Mouse (Mus musculus): ENCODE results near the gene Cmss1. TPM values are rescaled to one million over a fixed set of nuclear protein-coding genes. Genes with fewer than 3 reads are reported as not detected.
A peak's percentile ranks its signal among the peaks of the same experiment; 100 is the strongest.

Gene Cmss1
- polyA plus RNA-seq, 2 experiments, result 10.9 to 45.3 TPM

- peaks cover 15% of the 10 kb centered on the region for H3K4me1 ChIP-seq (ENCODE audit: control insufficient read depth, insufficient read depth, low read length)
- H3K27me3 ChIP-seq (ENCODE audit: control insufficient read depth, insufficient read depth, low read length), result no peaks in the 10 kb centered on the region
- ATAC-seq (ENCODE audit: low FRiP score, low read depth), result no peak
- H3K36me3 ChIP-seq (ENCODE audit: control insufficient read depth, insufficient read depth, low read length), result no peaks in the 10 kb centered on the region
- no peaks in the 10 kb centered on the region for H3K9me3 ChIP-seq (ENCODE audit: control insufficient read depth, low read length)
- no peak overlapping the region for H3K27ac ChIP-seq (replicated peaks; ENCODE audit: low read depth, low read length)
- no peak overlapping the region for H3K4me3 ChIP-seq (replicated peaks; ENCODE audit: low read length)
- no peak overlapping the region for H3K9ac ChIP-seq (ENCODE audit: low read depth, low read length, severe bottlenecking)
- H3K4me2 ChIP-seq (replicated peaks; ENCODE audit: low read depth, low read length, severe bottlenecking), result no peak overlapping the region
- TF ChIP-seq POLR2A (IDR thresholded peaks at IDR 0.05; ENCODE audit: borderline replicate concordance, extremely low read depth, insufficient read depth, insufficient read length), result no peak
- DNase-seq (ENCODE audit: low spot score), result no peak
These were observed 118.0 kb downstream of the Cmss1 start for GRCm38 (mm10) chr16:57488661-57489060.

GRCm38 (mm10) chr16:57486266-57486665 lies 120.4 kb downstream of the Cmss1 start:
- no peaks in the 10 kb centered on the region for H3K36me3 ChIP-seq (ENCODE audit: control insufficient read depth, insufficient read depth, low read length)
- no peak overlapping the region for H3K4me3 ChIP-seq (replicated peaks; ENCODE audit: low read length)
- ATAC-seq (ENCODE audit: low FRiP score, low read depth) (no peak), DNase-seq (ENCODE audit: low spot score) (no peak)
- H3K9ac ChIP-seq (ENCODE audit: low read depth, low read length, severe bottlenecking), result no peak overlapping the region
- TF ChIP-seq POLR2A (IDR thresholded peaks at IDR 0.05; ENCODE audit: borderline replicate concordance, extremely low read depth, insufficient read depth, insufficient read length), result no peak
- H3K27ac ChIP-seq (replicated peaks; ENCODE audit: low read depth, low read length), result no peak overlapping the region
- no peak overlapping the region for H3K4me2 ChIP-seq (replicated peaks; ENCODE audit: low read depth, low read length, severe bottlenecking)
- no peaks in the 10 kb centered on the region for H3K9me3 ChIP-seq (ENCODE audit: control insufficient read depth, low read length)
- WGBS, result 82% methylated on average over 5 of the region's 5 CpGs
- H3K4me1 ChIP-seq (ENCODE audit: control insufficient read depth, insufficient read depth, low read length), result peaks cover 22% of the 10 kb centered on the region
- H3K27me3 ChIP-seq (ENCODE audit: control insufficient read depth, insufficient read depth, low read length), result no peaks in the 10 kb centered on the region

- Histone ChIP-seq H3K9me3 (ENCODE audit: control insufficient read depth, low read length) (no peaks in the 10 kb centered on the region), H3K27ac (replicated peaks; ENCODE audit: low read depth, low read length) (no peak overlapping the region), H3K4me2 (replicated peaks; ENCODE audit: low read depth, low read length, severe bottlenecking) (no peak overlapping the region), H3K27me3 (ENCODE audit: control insufficient read depth, insufficient read depth, low read length) (no peaks in the 10 kb centered on the region), H3K4me1 (ENCODE audit: control insufficient read depth, insufficient read depth, low read length) (peaks cover 22% of the 10 kb centered on the region), H3K9ac (ENCODE audit: low read depth, low read length, severe bottlenecking) (no peak overlapping the region), H3K4me3 (replicated peaks; ENCODE audit: low read length) (no peak overlapping the region), H3K36me3 (ENCODE audit: control insufficient read depth, insufficient read depth, low read length) (no peaks in the 10 kb centered on the region)
- ATAC-seq (ENCODE audit: low FRiP score, low read depth) (no peak), DNase-seq (ENCODE audit: low spot score) (no peak)
- WGBS, result 70% methylated on average over 9 of the region's 9 CpGs
- TF ChIP-seq POLR2A (IDR thresholded peaks at IDR 0.05; ENCODE audit: borderline replicate concordance, extremely low read depth, insufficient read depth, insufficient read length), result no peak
These were observed 121.4 kb downstream of the Cmss1 start for GRCm38 (mm10) chr16:57485265-57485664.

- WGBS, result 33% methylated on average over 12 of the region's 12 CpGs
- ATAC-seq (ENCODE audit: low FRiP score, low read depth) (peak; percentile 88), DNase-seq (ENCODE audit: low spot score) (peak; percentile 84)
- Histone ChIP-seq H3K9me3 (ENCODE audit: control insufficient read depth, low read length) (no peaks in the 10 kb centered on the region), H3K36me3 (ENCODE audit: control insufficient read depth, insufficient read depth, low read length) (no peaks in the 10 kb centered on the region), H3K27ac (replicated peaks; ENCODE audit: low read depth, low read length) (0 out of 2 replicates have a peak overlapping the region, but pooled peaks have one; percentile 38), H3K4me1 (ENCODE audit: control insufficient read depth, insufficient read depth, low read length) (peaks cover 22% of the 10 kb centered on the region), H3K27me3 (ENCODE audit: control insufficient read depth, insufficient read depth, low read length) (no peaks in the 10 kb centered on the region), H3K9ac (ENCODE audit: low read depth, low read length, severe bottlenecking) (no peak overlapping the region), H3K4me3 (replicated peaks; ENCODE audit: low read length) (no peak overlapping the region), H3K4me2 (replicated peaks; ENCODE audit: low read depth, low read length, severe bottlenecking) (no peak overlapping the region)
- no peak for TF ChIP-seq POLR2A (IDR thresholded peaks at IDR 0.05; ENCODE audit: borderline replicate concordance, extremely low read depth, insufficient read depth, insufficient read length)
These were observed 122.4 kb downstream of the Cmss1 start for GRCm38 (mm10) chr16:57484043-57484795.

- Histone ChIP-seq H3K36me3 (ENCODE audit: control insufficient read depth, insufficient read depth, low read length) (no peaks in the 10 kb centered on the region), H3K4me1 (ENCODE audit: control insufficient read depth, insufficient read depth, low read length) (peaks cover 22% of the 10 kb centered on the region), H3K9ac (ENCODE audit: low read depth, low read length, severe bottlenecking) (no peak overlapping the region), H3K9me3 (ENCODE audit: control insufficient read depth, low read length) (no peaks in the 10 kb centered on the region), H3K4me2 (replicated peaks; ENCODE audit: low read depth, low read length, severe bottlenecking) (no peak overlapping the region), H3K27me3 (ENCODE audit: control insufficient read depth, insufficient read depth, low read length) (no peaks in the 10 kb centered on the region), H3K27ac (replicated peaks; ENCODE audit: low read depth, low read length) (no peak overlapping the region), H3K4me3 (replicated peaks; ENCODE audit: low read length) (no peak overlapping the region)
- TF ChIP-seq POLR2A (IDR thresholded peaks at IDR 0.05; ENCODE audit: borderline replicate concordance, extremely low read depth, insufficient read depth, insufficient read length), result no peak
- ATAC-seq (ENCODE audit: low FRiP score, low read depth) (no peak), DNase-seq (ENCODE audit: low spot score) (no peak)
- 86% methylated on average over 2 of the region's 2 CpGs for WGBS
These were observed 123.2 kb downstream of the Cmss1 start for GRCm38 (mm10) chr16:57483503-57483902.

All from limb, embryonic 14.5 days (tissue).